Mouse (Mus musculus) macrophage (primary cell): ENCODE results near the gene Pde4d. TPM values are rescaled to one million over a fixed set of nuclear protein-coding genes. Genes with fewer than 3 reads are reported as not detected.

Source experiments
- H3K27ac ChIP-seq: fragments of 350-480 bp; formaldehyde crosslinking; 2 replicates; pipeline ENCODE4 v1.9.0; 2021
- H3K36me3 ChIP-seq: fragments of 350-480 bp; formaldehyde crosslinking; 2 replicates; pipeline ENCODE4 v1.9.0; 2021; ENCODE audit errors: inconsistent target
- H3K4me3 ChIP-seq: fragments of 350-480 bp; formaldehyde crosslinking; 2 replicates; pipeline ENCODE4 v1.9.0; 2021; ENCODE audit errors: inconsistent target
- H3K79me2 ChIP-seq: fragments of 350-480 bp; formaldehyde crosslinking; 2 replicates; pipeline ENCODE4 v1.9.0; 2021; ENCODE audit errors: inconsistent target
- WGBS: methylation state at CpG from one replicate; pipeline ENCODE4 v1.1.7; 2026; ENCODE audit warnings: inconsistent platforms; ENCODE audit not compliant: missing documents; 5-methylcytosine and 5-hydroxymethylcytosine counted together
- polyA plus RNA-seq: library from polyadenylated mRNA; stranded (reverse); fragments of 250-400 nt; gene quantifications from 3 replicates; pipeline ENCODE4 v1.2.4, GENCODE M21; 2018; ENCODE audit warnings: inconsistent platforms

Pde4d gene
- polyA plus RNA-seq, 1 experiment from 2014 or later = 0.82 TPM

DNA sequence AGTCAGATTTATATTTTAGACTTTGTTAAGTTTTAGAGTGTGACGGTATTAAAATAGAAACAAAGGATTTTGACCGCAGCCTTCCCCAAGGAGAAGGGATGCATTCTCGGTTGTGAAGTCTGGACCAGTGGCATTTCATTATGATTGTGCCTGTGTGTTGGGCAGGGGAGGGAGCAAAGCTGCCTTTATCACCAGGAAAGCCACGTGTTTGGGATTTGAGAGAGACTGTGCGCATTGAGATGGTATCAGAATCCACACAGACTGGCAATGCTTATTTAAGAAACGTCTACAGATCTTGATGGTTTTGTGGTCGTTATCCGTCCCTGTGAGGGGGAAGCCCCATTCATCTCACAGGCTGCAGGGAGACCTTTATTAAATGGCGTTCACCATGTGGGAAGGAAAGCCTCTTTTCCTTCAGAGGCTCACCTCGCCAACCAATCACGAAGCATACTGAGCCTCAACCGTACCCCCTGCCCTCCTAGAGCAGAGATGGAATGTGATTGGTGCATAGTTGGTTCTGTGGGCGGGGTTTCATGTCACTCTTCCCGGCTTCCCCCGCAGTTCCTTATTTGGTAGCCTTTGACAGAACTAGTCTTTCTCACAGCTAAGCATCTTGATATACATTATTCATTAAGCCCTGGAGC lies 1476.7 kb downstream of the Pde4d start:
- no peak overlapping the region for H3K27ac ChIP-seq
- H3K79me2 ChIP-seq = no peaks in the 10 kb centered on the region
- no peaks in the 10 kb centered on the region for H3K36me3 ChIP-seq
- no peak overlapping the region for H3K4me3 ChIP-seq
- 21% methylated on average over 15 of the region's 15 CpGs for WGBS

DNA sequence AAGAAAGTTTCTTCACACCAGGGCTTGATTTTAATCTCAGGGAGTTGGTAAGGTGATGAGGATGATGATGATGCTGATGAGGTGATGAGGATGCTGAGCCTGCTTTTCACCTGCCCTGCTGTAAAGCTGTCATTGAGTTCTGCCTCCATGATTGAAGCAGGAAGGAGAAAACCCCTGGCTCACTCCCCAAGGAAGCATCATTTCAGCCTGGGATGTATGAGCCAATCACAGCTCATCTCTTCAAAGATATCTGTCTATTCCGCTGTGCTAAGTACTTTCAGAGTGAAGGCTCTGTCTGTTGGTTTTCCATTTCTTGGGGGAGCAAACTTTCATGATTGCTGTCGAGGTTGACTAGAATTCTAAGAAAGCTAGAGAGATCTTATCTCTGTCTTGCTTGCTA lies 1478.0 kb downstream of the Pde4d start:
- H3K79me2 ChIP-seq = no peaks in the 10 kb centered on the region
- H3K27ac ChIP-seq = no peak overlapping the region
- H3K4me3 ChIP-seq = no peak overlapping the region
- no peaks in the 10 kb centered on the region for H3K36me3 ChIP-seq
- 75% methylated on average over 2 of the region's 2 CpGs for WGBS

DNA sequence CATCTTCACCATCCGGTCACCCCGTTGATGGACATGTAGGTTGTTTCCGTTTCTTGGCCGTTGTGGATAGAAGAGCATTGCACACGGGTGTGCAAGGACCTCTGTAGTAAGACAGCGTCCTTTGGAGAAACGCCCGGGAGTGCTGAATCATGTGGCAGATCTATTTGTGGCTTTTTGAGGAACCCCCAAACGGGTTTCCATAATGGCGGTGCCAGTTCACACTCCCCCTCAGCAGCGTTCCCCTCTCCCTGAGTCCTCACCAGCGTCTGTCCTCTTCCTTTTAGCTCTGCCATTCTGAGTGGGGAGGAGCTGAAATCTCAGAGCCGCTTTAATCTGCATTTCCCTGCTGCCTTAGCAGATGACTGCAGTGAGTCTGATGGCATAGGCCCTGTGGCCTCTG lies 1482.9 kb downstream of the Pde4d start:
- 20% methylated on average over 13 of the region's 13 CpGs for WGBS
- Histone ChIP-seq H3K36me3 (no peaks in the 10 kb centered on the region), H3K79me2 (no peaks in the 10 kb centered on the region), H3K4me3 (no peak overlapping the region), H3K27ac (no peak overlapping the region)

DNA sequence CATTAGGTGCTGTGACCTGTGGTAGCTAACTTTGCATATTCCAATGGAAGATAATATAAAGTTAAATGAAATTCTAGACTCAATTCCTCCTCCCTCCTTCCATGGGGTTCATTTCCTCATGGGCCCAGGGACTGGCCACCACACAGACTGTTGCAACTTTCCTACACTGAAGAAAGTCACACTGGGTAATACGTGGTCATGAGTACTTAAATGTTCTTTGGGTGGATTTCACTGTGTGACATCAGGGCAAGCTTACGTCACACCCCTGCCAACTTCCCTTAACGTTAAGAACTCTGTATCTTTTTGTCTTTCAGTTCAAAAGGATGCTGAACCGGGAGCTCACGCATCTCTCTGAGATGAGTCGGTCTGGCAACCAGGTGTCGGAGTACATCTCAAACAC lies 1483.8 kb downstream of the Pde4d start:
- no peak overlapping the region for H3K27ac ChIP-seq
- 65% methylated on average over 7 of the region's 7 CpGs for WGBS
- H3K79me2 ChIP-seq = no peaks in the 10 kb centered on the region
- H3K4me3 ChIP-seq = no peak overlapping the region
- H3K36me3 ChIP-seq = no peaks in the 10 kb centered on the region

DNA sequence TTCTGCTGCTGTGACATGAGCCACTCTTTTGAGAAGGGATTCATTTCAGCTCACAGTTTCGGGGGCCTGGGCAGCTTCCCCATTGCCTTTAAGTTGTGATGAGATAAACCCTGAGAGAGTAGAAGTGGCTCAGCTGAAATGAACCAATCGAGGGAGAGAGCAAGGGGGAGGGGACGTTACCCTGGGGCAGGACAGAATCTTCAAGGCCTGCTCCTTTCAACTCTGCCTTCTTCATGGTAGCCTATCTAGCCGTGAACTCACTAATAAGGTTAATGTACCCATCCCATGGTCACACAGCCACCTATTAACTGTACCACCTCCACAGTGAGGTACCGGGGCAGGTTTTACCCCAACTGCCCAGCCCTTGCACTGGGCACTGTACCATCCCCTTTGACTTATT lies 1487.1 kb downstream of the Pde4d start:
- Histone ChIP-seq H3K27ac (no peak overlapping the region), H3K4me3 (no peak overlapping the region), H3K79me2 (no peaks in the 10 kb centered on the region), H3K36me3 (no peaks in the 10 kb centered on the region)
- WGBS = 96% methylated on average over 5 of the region's 5 CpGs

DNA sequence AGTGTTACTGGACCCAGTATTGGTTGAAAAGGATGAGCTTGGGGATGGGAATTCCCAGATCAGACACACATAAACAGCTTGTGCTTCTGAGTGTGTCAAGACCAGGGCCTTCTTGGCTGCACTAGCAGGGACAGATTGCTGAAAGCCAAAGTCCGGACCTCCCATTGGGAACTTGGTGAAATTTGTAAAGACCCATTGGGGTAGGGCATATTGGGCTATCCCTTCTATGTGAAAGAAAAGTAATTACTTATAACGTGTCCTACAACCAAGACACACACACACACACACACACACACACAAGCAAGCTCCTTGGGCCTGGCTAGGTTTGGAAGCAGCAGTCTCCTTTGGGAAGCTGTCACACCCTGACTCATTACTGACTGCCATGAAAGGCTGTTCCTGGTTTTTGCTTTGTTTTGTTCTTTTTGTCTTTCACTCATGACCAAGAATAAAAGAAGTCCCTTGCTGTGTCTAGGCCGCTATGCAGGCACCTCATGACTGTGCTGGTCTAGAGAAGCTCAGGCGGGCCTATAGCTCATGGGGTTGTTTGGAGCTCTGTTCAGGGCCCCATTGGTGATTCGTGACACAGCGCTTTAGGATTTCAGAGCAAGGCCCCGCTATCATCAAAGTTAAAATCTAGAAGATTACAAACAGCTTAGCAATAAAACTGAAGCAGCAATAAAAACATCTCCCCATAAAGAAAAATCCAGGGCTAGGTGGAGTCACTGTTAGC lies 1495.2 kb downstream of the Pde4d start:
- Histone ChIP-seq H3K4me3 (no peak overlapping the region), H3K79me2 (no peaks in the 10 kb centered on the region), H3K27ac (no peak overlapping the region), H3K36me3 (no peaks in the 10 kb centered on the region)
- 95% methylated on average over 7 of the region's 7 CpGs for WGBS

DNA sequence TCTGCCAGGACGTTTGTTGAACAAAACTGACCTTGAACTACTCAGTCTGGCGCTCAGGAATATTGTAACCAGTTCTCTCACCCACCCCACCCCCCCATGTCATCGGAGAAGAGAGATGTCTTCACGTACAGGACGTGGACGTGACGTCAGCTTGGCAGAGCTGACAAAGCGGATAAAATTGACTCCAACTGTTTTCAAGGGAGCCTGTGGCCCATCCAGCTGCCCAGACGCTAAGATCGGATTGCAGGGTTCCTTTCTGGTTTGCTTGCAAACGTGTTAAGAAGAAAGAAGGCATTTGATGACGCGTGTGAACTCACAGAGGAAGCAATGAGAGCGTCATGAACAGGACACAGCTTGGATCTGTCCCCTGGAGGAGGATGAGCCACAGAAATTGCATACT lies 1501.7 kb downstream of the Pde4d start:
- Histone ChIP-seq H3K27ac (no peak overlapping the region), H3K4me3 (no peak overlapping the region), H3K79me2 (no peaks in the 10 kb centered on the region), H3K36me3 (no peaks in the 10 kb centered on the region)
- 93% methylated on average over 14 of the region's 14 CpGs for WGBS

DNA sequence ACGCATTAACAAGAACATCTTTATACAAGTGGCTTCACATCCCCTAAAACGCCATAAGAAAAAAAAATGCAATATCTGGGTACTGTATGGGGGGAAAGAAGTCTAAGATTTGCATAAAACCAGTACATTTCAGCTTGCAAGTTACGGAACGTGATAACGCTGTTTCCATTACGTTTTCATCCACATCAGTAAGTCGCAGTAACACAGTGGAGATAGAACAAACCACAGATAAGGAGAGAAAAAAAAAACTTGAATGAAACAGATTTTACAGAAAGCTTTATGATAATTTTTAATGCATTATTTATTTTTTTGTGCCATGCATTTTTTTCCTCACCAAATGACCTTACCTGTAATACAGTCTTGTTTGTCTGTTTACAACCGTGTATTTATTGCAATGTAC lies 1504.4 kb downstream of the Pde4d start:
- H3K79me2 ChIP-seq = no peaks in the 10 kb centered on the region
- H3K4me3 ChIP-seq = no peak overlapping the region
- WGBS = 96% methylated on average over 7 of the region's 8 CpGs
- H3K27ac ChIP-seq = no peak overlapping the region
- H3K36me3 ChIP-seq = no peaks in the 10 kb centered on the region

DNA sequence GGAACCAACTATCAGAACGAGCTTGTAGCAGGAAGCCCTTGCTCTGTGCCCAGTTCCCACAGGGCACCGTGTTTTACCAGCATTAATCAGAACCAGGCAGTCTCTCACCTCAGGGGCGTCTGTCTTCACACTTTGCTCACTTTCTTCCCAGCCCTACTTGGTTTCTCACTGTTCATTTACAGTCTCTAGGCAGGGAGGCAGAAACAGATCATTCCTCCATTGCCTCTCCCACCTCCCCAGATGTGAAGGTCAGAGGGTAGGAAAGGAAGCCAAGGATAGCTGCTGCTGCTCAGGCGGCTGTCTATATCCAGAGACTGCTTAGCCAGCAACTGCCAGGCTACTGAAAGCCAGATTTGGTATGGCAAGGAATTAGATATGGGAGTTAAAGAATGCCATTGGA lies 1508.2 kb downstream of the Pde4d start:
- Histone ChIP-seq H3K36me3 (no peaks in the 10 kb centered on the region), H3K4me3 (no peak overlapping the region), H3K79me2 (no peaks in the 10 kb centered on the region), H3K27ac (no peak overlapping the region)
- WGBS = 74% methylated on average over 4 of the region's 4 CpGs

DNA sequence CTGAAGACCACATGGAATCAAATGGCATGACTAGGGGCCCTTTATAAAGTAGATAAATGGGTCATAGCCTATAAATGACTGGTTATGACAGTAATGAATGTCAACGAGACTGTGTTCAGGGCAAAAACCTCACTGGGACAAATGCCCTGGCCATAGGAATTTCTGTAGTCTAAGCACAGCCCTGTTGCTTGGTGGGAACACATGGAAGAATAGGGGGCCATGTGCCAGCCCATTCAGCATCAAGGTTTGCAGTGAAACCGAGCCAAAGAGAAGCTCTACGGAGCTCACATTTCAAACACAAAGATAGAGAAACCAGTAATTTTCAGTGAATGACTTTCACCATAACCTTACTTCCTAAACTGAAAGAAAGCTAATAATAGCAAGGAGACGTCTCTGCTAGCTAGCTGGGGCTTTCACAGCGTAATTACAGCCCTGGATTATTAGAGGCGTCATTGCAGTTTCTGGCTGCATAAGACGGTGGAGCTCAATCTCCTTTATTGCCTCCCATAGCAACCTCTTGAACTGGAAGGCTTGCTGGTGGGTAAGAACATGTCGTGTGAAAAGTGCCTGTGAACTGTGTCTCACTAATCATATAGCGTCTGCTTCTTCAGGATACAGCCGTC lies 1533.2 kb downstream of the Pde4d start:
- no peak overlapping the region for H3K27ac ChIP-seq
- 58% methylated on average over 10 of the region's 10 CpGs for WGBS
- H3K79me2 ChIP-seq = no peaks in the 10 kb centered on the region
- H3K36me3 ChIP-seq = no peaks in the 10 kb centered on the region
- no peak overlapping the region for H3K4me3 ChIP-seq

DNA sequence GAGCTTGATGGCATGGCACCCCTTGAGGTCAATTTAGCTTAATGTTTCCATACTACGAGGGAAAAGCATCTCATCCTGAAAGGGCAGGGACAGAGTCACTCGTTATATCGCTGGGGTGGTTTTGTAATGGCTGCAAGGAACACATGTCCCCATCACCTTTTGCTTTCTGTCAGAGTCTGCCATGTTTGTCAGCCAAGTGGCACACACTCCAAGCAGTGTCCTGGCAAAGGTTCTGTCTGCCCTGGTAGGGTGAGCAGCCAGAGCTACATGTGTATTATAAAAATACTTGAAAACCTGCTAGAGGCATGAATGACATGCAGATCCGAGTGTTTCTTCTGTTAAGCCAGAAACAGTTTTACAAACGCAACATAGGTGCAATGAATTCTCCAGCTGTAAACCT lies 1535.7 kb downstream of the Pde4d start:
- WGBS = 95% methylated on average over 5 of the region's 5 CpGs
- Histone ChIP-seq H3K36me3 (no peaks in the 10 kb centered on the region), H3K79me2 (no peaks in the 10 kb centered on the region), H3K27ac (no peak overlapping the region), H3K4me3 (no peak overlapping the region)

DNA sequence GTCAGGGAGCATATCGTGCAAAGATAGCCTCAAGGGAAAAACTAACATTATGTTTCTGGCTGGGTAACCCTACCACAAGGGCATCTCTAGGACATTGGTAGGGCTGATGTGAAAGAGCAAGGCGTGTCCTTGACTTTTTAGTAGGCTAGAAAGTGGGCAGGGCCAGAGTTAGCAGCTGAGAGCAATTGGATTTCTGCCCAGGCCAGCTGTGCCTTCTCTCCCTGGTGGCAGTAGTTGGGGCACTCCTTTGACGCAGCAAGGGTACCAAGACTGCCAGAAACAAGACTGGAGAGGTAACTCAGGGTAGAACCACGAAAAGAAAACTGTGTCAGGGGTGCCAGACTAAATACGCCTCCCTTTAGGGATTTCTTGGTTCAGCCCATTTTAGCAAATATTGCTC lies 1536.1 kb downstream of the Pde4d start:
- 63% methylated on average over 5 of the region's 5 CpGs for WGBS

DNA sequence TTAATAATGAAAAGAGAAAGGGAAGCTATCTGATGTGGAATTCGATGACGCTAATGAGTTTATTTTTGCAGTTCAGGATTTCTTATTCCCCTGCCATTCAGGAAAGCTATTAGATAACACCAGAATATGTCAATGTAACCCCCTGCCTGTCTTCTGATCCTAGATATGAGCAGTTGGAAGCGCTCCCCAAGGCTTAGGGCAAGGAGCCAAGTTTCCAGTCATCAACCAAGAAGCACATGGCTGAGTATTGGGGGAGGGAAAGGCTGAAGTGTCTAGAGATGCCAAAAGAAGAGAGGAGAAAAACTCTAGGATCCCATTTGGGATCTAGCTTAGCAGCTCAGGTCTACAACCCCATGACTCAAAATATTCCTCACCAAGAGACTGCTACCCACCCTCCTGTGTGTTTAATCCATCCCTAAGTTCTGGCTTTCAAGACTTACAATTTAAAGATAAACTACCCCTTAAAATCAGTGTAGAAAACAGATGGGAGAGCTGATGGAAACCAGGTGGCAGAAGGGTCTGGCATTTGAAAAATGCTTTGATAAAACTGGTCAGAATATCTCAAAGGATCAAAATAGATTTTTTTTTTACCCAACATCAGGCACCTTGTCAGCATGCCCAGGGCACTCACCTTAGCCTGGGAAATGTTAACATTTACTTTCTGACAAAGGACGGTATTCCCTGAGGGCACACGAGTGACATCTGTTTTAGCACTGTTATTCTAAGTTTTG lies 1543.2 kb downstream of the Pde4d start:
- no peak overlapping the region for H3K4me3 ChIP-seq
- H3K27ac ChIP-seq = no peak overlapping the region
- no peaks in the 10 kb centered on the region for H3K36me3 ChIP-seq
- WGBS = 89% methylated on average over 5 of the region's 5 CpGs
- H3K79me2 ChIP-seq = no peaks in the 10 kb centered on the region

More for the DNA sequence above, 1536.1 kb downstream of the Pde4d start:
- no peak overlapping the region for H3K27ac ChIP-seq
- no peaks in the 10 kb centered on the region for H3K36me3 ChIP-seq
- no peaks in the 10 kb centered on the region for H3K79me2 ChIP-seq
- H3K4me3 ChIP-seq = no peak overlapping the region

DNA sequence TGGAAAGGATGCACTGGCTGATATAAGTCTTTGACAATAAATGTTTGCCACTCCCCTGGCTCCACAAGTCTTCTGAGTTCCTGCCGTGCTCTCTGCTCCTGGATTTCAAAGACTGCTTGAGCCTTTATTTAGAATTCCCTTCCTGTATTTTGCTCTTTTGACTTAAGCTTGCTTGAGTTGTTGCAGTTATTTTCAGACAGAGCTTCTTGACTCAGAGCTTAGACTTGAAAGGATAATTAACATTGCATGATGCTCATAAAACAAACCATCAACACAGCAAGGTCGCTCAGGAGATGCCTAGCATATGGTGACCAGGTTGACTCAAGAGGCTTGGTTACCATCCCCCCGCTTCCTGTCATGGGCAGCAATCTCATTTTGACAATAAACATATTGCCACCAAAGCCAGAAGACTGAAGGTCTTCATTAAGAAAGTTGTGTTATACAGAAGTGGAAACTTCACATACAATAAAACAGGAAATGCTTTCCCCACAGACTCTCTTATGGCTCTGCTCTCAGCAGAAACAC lies 1544.6 kb downstream of the Pde4d start:
- H3K79me2 ChIP-seq = no peaks in the 10 kb centered on the region
- H3K4me3 ChIP-seq = no peak overlapping the region
- no peaks in the 10 kb centered on the region for H3K36me3 ChIP-seq
- no peak overlapping the region for H3K27ac ChIP-seq
- WGBS = 90% methylated on average over 3 of the region's 3 CpGs

DNA sequence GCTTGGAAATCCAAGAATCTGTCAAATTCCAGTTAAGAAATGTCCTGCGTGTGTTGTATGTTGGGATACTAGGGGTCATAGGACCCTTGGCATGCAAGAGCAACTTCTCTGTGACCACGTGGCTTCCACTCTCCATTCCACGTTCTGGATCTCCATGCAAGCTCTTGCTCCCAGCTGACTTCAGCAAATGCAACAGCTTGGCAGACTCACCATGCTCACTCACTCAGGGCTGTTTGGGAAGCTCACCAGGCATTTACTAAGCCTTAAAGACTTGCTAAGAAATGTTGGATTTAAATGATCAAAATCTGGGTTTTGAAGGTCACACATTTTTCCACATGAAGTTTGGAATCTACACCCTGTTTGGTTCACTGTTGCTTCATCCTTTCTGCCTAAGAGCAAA lies 1552.3 kb downstream of the Pde4d start:
- Histone ChIP-seq H3K4me3 (no peak overlapping the region), H3K79me2 (no peaks in the 10 kb centered on the region), H3K36me3 (no peaks in the 10 kb centered on the region), H3K27ac (no peak overlapping the region)
- 80% methylated on average over 3 of the region's 3 CpGs for WGBS
